Mouse (Mus musculus) spleen, postnatal 0 days (tissue): Measurements from ENCODE around the gene Cdkn2b. TPM values are rescaled to one million over a fixed set of nuclear protein-coding genes. Genes with fewer than 3 reads are reported as not detected.

ENCODE experiments used
- polyA plus RNA-seq: library from polyadenylated mRNA; unstranded; fragments of >200 nt; fragmentation: Nextera tagmentation; extraction: Ambion mirVana; gene quantifications from 2 replicates; pipeline ENCODE4 v1.2.1, GENCODE M21; 2015

Cdkn2b gene
- polyA plus RNA-seq, result 0.19 TPM in 1 of 2 replicates, not detected in the other

DNA sequence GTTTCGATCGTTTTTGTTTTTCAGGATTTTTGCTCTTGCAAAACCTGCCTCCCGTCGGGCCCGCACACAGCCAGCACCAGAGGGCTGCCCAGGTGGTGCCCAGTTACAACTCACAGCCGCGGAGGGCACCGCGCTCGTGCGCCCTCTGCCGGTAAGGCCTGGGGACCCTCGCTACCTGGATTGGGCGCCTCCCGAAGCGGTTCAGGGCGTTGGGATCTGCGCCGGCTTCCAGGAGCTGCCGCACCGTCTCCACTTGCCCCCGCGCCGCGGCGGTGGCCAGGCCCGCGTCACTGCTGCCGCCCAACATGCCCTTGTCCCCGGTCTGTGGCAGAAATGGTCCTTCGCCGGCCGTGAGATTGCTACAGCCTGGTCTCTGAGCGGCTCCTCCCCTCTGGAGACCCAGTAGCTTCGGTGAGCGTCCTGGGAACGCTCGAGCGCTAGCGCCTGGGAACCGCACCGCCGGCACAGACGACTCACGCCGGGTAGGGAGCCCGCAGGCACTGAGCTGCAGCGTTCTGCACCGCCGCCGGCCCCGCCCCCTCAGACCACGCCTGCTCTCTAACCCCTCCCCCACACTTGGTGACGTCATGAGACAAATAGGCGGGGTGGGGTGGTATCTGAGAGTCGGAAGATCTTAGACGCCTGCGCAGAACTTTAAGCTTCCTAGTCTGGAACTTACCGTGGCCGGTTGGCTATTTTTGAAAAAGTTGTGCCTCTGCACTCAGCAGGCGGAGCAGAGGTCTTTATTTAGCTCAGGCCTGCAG is at the start of gene Cdkn2b:
TSS of gene Cdkn2b (minus strand) at position 549 of the 764 bp plus-strand sequence.

DNA sequence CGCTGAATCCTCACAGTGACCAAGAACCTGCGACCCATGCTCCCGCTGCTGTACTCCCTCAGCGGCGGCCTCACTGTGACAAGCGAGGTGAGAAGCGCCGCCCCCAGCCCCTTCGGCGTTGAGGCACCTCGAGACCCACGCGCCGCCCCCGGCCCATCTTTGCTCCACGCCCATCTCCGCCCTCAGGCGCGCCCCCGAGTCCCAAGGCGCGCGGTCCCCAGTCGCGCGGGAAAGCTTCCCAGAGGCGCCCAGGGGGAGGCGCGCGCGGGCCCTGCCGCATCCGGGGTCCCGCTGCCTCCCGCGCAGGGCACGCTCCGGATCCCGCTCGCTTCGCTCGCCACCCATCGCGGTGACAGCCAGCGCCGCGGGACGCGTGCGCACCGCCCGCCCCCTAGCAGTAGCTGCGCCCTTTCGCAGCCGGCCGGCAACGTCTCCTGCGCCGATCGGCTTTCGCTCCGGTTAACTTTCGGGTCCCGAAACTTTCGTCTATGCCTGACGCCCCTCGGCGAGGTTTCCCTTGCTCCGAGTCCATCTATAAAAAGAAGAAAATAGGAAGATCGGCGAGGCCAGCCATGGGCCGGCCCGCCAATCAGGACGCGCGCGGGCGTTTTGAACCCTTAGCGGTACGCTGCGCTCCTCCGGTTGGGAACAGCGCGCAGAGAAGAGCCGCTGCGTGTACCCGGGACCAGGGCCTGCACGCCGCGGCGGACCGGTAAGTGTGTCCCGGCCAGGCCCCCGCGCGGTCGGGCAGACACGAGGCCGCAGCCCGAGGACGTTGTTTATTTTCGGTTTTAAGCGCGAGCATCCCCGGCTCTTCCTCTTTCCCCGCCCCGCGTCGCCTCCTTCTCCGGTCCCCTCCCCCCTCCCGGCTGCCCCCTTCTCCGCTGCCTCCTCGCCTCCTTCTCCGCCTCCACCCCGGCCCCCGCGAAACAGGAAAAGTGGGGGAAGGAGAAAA is 16.1 kb downstream of the Cdkn2b start, which contains the start of gene Cdkn2a:
TSS of gene Cdkn2a (minus strand) at position 168 of the 955 bp plus-strand sequence.

Other genes starting within 250 kb of the Cdkn2b start
- gene Mtap, start 173.9 kb downstream of the Cdkn2b start, polyA plus RNA-seq, result 23.4 and 25.2 TPM in 2 replicates
- gene Cdkn2a, start 16.4 kb downstream of the Cdkn2b start, polyA plus RNA-seq, result not detected in 2 replicates